Mouse (Mus musculus) gonadal fat pad, adult 2 months (tissue): ENCODE results near the gene Tas2r126. TPM values are rescaled to one million over a fixed set of nuclear protein-coding genes. Genes with fewer than 3 reads are reported as not detected.

ENCODE experiments used
- polyA plus RNA-seq: library from polyadenylated mRNA; depleted of rRNA; stranded (reverse); fragments of >200 nt; gene quantifications from 2 replicates; pipeline ENCODE4 v1.2.3, GENCODE M21; 2012; rRNA removed

Tas2r126 gene
- polyA plus RNA-seq, 1 experiment = not detected

Other genes starting within 250 kb of the Tas2r126 start
- gene Tas2r144, start 219.2 kb upstream of the Tas2r126 start, polyA plus RNA-seq = not detected in 2 replicates
- gene Gstk1, start 188.6 kb upstream of the Tas2r126 start, polyA plus RNA-seq = 52.2 and 57.2 TPM in 2 replicates
- gene Tmem139, start 172.6 kb upstream of the Tas2r126 start, polyA plus RNA-seq = 14.5 and 17.4 TPM in 2 replicates
- 26.0 and 28.7 TPM in 2 replicates for gene Casp2, start 169.6 kb upstream of the Tas2r126 start, polyA plus RNA-seq
- 0.15 and 0.26 TPM in 2 replicates for gene Clcn1, start 147.8 kb upstream of the Tas2r126 start, polyA plus RNA-seq
- 0.22 and 0.36 TPM in 2 replicates for gene Fam131b, start 109.9 kb upstream of the Tas2r126 start, polyA plus RNA-seq
- 105 and 140 TPM in 2 replicates for gene Zyx, start 84.9 kb upstream of the Tas2r126 start, polyA plus RNA-seq
- 20.6 and 21.2 TPM in 2 replicates for gene Epha1, start 61.3 kb upstream of the Tas2r126 start, polyA plus RNA-seq
- 0.18 and 0.29 TPM in 2 replicates for gene Tas2r143, start 34.3 kb upstream of the Tas2r126 start, polyA plus RNA-seq
- gene Tas2r135, start 29.1 kb upstream of the Tas2r126 start, polyA plus RNA-seq = not detected in 2 replicates
- not detected in 2 replicates for gene Olfr458, start 30.7 kb downstream of the Tas2r126 start, polyA plus RNA-seq
- not detected in 2 replicates for gene Olfr457, start 41.8 kb downstream of the Tas2r126 start, polyA plus RNA-seq
- gene Olfr456, start 52.7 kb downstream of the Tas2r126 start, polyA plus RNA-seq = not detected in 2 replicates
- not detected in 2 replicates for gene Olfr455, start 113.1 kb downstream of the Tas2r126 start, polyA plus RNA-seq
- not detected in 2 replicates for gene Tcaf3, start 163.2 kb downstream of the Tas2r126 start, polyA plus RNA-seq
- gene Tcaf2, start 210.7 kb downstream of the Tas2r126 start, polyA plus RNA-seq = 3.0 and 4.2 TPM in 2 replicates